ENCODE assay signal across 8 mouse cellular contexts in the genomic region with DNA sequence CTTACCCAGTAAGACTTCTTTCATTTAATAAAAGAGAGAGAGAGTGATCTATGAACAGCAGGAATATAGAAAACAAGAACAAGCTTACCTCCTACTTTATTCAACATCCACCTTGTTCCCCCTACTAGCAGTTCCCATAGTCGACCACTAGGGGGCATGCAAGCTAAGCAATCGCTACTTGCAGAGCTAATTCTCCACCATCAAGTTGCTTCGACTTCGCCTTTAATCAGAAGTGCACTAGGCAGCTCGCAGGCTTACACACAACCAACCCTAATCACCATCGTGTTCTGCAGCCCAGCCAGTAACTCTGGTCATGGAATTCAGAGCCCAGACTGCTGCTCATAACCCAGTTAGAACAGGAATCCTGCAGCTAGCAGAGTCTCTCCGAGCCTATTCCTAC. TPM values are rescaled to one million over a fixed set of nuclear protein-coding genes. Genes with fewer than 3 reads are reported as not detected.
DNase-seq lines count a peak whose midpoint lies in the region; ATAC-seq lines count a peak whose summit lies in the region.

No protein-coding gene starts in this region.

- peak; percentile 91 for ATAC-seq in megakaryocyte progenitor cell, adult 5-6 weeks (replicated peaks; ENCODE audit: poor library complexity)

- DNase-seq in NIH3T3 (ENCODE audit: low read depth) = peak; percentile 87
- peak; percentile 70 for DNase-seq in cerebellum, adult 11-12 months
- DNase-seq in forelimb bud, embryonic 11.5 days (ENCODE audit: low read depth, low spot score) = peak; percentile 81
- DNase-seq in heart, postnatal 4 days = peak; percentile 91
- peak; percentile 83 to 93 for DNase-seq in layer of hippocampus, postnatal 14 days (ENCODE audit: low spot score in 2 of 2)
- DNase-seq in right cerebral cortex, postnatal 14 days = peak; percentile 89
- DNase-seq in urinary bladder, postnatal 25 days (ENCODE audit: low spot score) = peak; percentile 83

RNA-seq across cellular contexts. Expression of a gene that starts 17.9 kb away (rescaled TPM):
- 10 to 100 TPM; 11.6 to 11.7 TPM for total RNA-seq in heart, postnatal 4 days (2021)
- 100 to 1,000 TPM; 439 to 441 TPM for total RNA-seq in layer of hippocampus, postnatal 14 days (2021)
- 0.77 and 1.9 TPM in 2 replicates for total RNA-seq in megakaryocyte progenitor cell, adult 5-6 weeks (2015)
- total RNA-seq in megakaryocyte progenitor cell, adult 5-6 weeks (2017) = 1.1 and 1.8 TPM in 2 replicates

RNA-seq across cellular contexts. Expression of a gene that starts 18.1 kb away (rescaled TPM):
- total RNA-seq in heart, postnatal 4 days (2021) = 1 to 10 TPM; 7.8 to 9.4 TPM
- total RNA-seq in layer of hippocampus, postnatal 14 days (2021) = 10 to 100 TPM in 1 of 2 experiments, 1 to 10 TPM in 1; 8.0 to 12.2 TPM
- total RNA-seq in megakaryocyte progenitor cell, adult 5-6 weeks (2015) = 0.12 and 0.30 TPM in 2 replicates
- total RNA-seq in megakaryocyte progenitor cell, adult 5-6 weeks (2017) = 0.20 TPM in 1 of 2 replicates, not detected in the other

RNA-seq across cellular contexts. Expression of a gene that starts 35.3 kb away (rescaled TPM):
- total RNA-seq in heart, postnatal 4 days (2021) = 1,000 to 10,000 TPM; 1,831 to 1,865 TPM
- 100 to 1,000 TPM; 465 to 477 TPM for total RNA-seq in layer of hippocampus, postnatal 14 days (2021)
- 617 and 644 TPM in 2 replicates for total RNA-seq in megakaryocyte progenitor cell, adult 5-6 weeks (2015)
- total RNA-seq in megakaryocyte progenitor cell, adult 5-6 weeks (2017) = 85.1 and 114 TPM in 2 replicates

RNA-seq across cellular contexts. Expression of a gene that starts 45.9 kb away (rescaled TPM):
- total RNA-seq in heart, postnatal 4 days (2021) = 1 to 10 TPM; 8.3 TPM
- 10 to 100 TPM; 14.3 to 15.6 TPM for total RNA-seq in layer of hippocampus, postnatal 14 days (2021)
- total RNA-seq in megakaryocyte progenitor cell, adult 5-6 weeks (2015) = 13.4 and 15.4 TPM in 2 replicates
- 15.9 and 19.1 TPM in 2 replicates for total RNA-seq in megakaryocyte progenitor cell, adult 5-6 weeks (2017)

RNA-seq across cellular contexts. Expression of a gene that starts 51.6 kb away (rescaled TPM):
- 1 to 10 TPM; 7.9 to 8.8 TPM for total RNA-seq in heart, postnatal 4 days (2021)
- total RNA-seq in layer of hippocampus, postnatal 14 days (2021) = 10 to 100 TPM; 20.9 to 23.4 TPM
- total RNA-seq in megakaryocyte progenitor cell, adult 5-6 weeks (2015) = 4.5 and 6.9 TPM in 2 replicates
- total RNA-seq in megakaryocyte progenitor cell, adult 5-6 weeks (2017) = 9.2 and 12.8 TPM in 2 replicates

Comparison
In these comparisons a context has a peak if more than half of its experiments do, and no peak if none do; other contexts are left out.
1. Peak in every context shown above with its lines: DNase-seq and ATAC-seq.
2. RNA of a gene that starts 17.9 kb away (total RNA-seq): 439 to 441 TPM in layer of hippocampus, postnatal 14 days; 11.6 to 11.7 TPM in heart, postnatal 4 days and 0.77 to 1.9 TPM in megakaryocyte progenitor cell, adult 5-6 weeks; every median in the first group is over 10 times any median in the second.
3. RNA of a gene that starts 18.1 kb away (total RNA-seq): 8.0 to 12.2 TPM in layer of hippocampus, postnatal 14 days and 7.8 to 9.4 TPM in heart, postnatal 4 days; 0.12 to 0.30 TPM in megakaryocyte progenitor cell, adult 5-6 weeks; every median in the first group is over 4 times any median in the second.